Mouse (Mus musculus): ENCODE data around the gene Cdk5rap2. TPM values are rescaled to one million over a fixed set of nuclear protein-coding genes. Genes with fewer than 3 reads are reported as not detected.

Gene Cdk5rap2
- polyA plus RNA-seq, 2 experiments: 4.8 to 5.9 TPM

GRCm38 (mm10) chr4:70229874-70230273 lies 180.4 kb downstream of the Cdk5rap2 start:
- TF ChIP-seq EP300 (IDR thresholded peaks at IDR 0.05; ENCODE audit: low read depth) (no peak), CTCF (IDR thresholded peaks at IDR 0.05; ENCODE audit: low read depth) (no peak)
- H3K36me3 ChIP-seq (replicated peaks; ENCODE audit: control insufficient read depth, insufficient read depth, low read depth): peaks cover 2% of the 10 kb centered on the region; the same call in 1 of the 2 replicates
- H3K4me3 ChIP-seq (ENCODE audit: insufficient read depth in 1 of 2, low read depth in 2 of 2, low read length in 2 of 2): no peak overlapping the region
- H3K4me1 ChIP-seq (replicated peaks; ENCODE audit: control insufficient read depth in 2 of 2, insufficient read depth in 2 of 2, low read length in 1 of 2): no peaks in the 10 kb centered on the region
- H3K27me3 ChIP-seq (ENCODE audit: control insufficient read depth, insufficient read depth, low read length): no peaks in the 10 kb centered on the region
- 72% methylated on average over 4 of the region's 4 CpGs for WGBS (ENCODE audit: insufficient replicate concordance)
- no peak overlapping the region for H3K4me2 ChIP-seq (ENCODE audit: low read depth)
- no peaks in the 10 kb centered on the region for H3K9me3 ChIP-seq (ENCODE audit: control insufficient read depth, low read length)
- ATAC-seq (ENCODE audit: insufficient read depth) (no peak), DNase-seq (ENCODE audit: low read depth in 3 of 3, low spot score in 3 of 3) (no peak)
- H3K9ac ChIP-seq (replicated peaks): no peak overlapping the region
- H3K27ac ChIP-seq: no peak overlapping the region

GRCm38 (mm10) chr4:70228350-70228749 lies 181.9 kb downstream of the Cdk5rap2 start:
- TF ChIP-seq EP300 (IDR thresholded peaks at IDR 0.05; ENCODE audit: low read depth): no peak
- no peak for TF ChIP-seq CTCF (IDR thresholded peaks at IDR 0.05; ENCODE audit: low read depth)
- H3K36me3 ChIP-seq (replicated peaks; ENCODE audit: control insufficient read depth, insufficient read depth, low read depth): no peaks in the 10 kb centered on the region
- no peak overlapping the region for H3K9ac ChIP-seq (replicated peaks)
- no peak overlapping the region for H3K4me2 ChIP-seq (ENCODE audit: low read depth)
- 60% methylated on average over 2 of the region's 2 CpGs for WGBS (ENCODE audit: insufficient replicate concordance)
- H3K4me3 ChIP-seq (ENCODE audit: insufficient read depth in 1 of 2, low read depth in 2 of 2, low read length in 2 of 2): no peak overlapping the region
- no peaks in the 10 kb centered on the region for H3K27me3 ChIP-seq (ENCODE audit: control insufficient read depth, insufficient read depth, low read length)
- H3K27ac ChIP-seq: no peak overlapping the region
- ATAC-seq (ENCODE audit: insufficient read depth) (no peak), DNase-seq (ENCODE audit: low read depth in 3 of 3, low spot score in 3 of 3) (no peak)
- no peaks in the 10 kb centered on the region for H3K9me3 ChIP-seq (ENCODE audit: control insufficient read depth, low read length)
- H3K4me1 ChIP-seq (replicated peaks; ENCODE audit: control insufficient read depth in 2 of 2, insufficient read depth in 2 of 2, low read length in 1 of 2): no peaks in the 10 kb centered on the region

- Histone ChIP-seq H3K36me3 (replicated peaks; ENCODE audit: control insufficient read depth, insufficient read depth, low read depth) (no peaks in the 10 kb centered on the region), H3K27me3 (ENCODE audit: control insufficient read depth, insufficient read depth, low read length) (no peaks in the 10 kb centered on the region), H3K4me2 (ENCODE audit: low read depth) (no peak overlapping the region), H3K9me3 (ENCODE audit: control insufficient read depth, low read length) (no peaks in the 10 kb centered on the region), H3K4me1 (replicated peaks; ENCODE audit: control insufficient read depth in 2 of 2, insufficient read depth in 2 of 2, low read length in 1 of 2) (no peaks in the 10 kb centered on the region), H3K4me3 (ENCODE audit: insufficient read depth in 1 of 2, low read depth in 2 of 2, low read length in 2 of 2) (no peak overlapping the region), H3K9ac (replicated peaks) (no peak overlapping the region), H3K27ac (no peak overlapping the region)
- no peak for DNase-seq (ENCODE audit: low read depth in 3 of 3, low spot score in 3 of 3)
- TF ChIP-seq EP300 (IDR thresholded peaks at IDR 0.05; ENCODE audit: low read depth) (no peak), CTCF (IDR thresholded peaks at IDR 0.05; ENCODE audit: low read depth) (no peak)
- 73% methylated on average over 3 of the region's 3 CpGs for WGBS (ENCODE audit: insufficient replicate concordance)
- no peak for ATAC-seq (ENCODE audit: insufficient read depth)
Measured at GRCm38 (mm10) chr4:70227667-70228066, 182.6 kb downstream of the Cdk5rap2 start.

- no peaks in the 10 kb centered on the region for H3K36me3 ChIP-seq (replicated peaks; ENCODE audit: control insufficient read depth, insufficient read depth, low read depth)
- DNase-seq (ENCODE audit: low read depth in 3 of 3, low spot score in 3 of 3): no peak
- TF ChIP-seq EP300 (IDR thresholded peaks at IDR 0.05; ENCODE audit: low read depth) (no peak), CTCF (IDR thresholded peaks at IDR 0.05; ENCODE audit: low read depth) (no peak)
Measured at GRCm38 (mm10) chr4:70224503-70224902, 185.7 kb downstream of the Cdk5rap2 start.

GRCm38 (mm10) chr4:70221878-70222277 lies 188.4 kb downstream of the Cdk5rap2 start:
- H3K36me3 ChIP-seq (replicated peaks; ENCODE audit: control insufficient read depth, insufficient read depth, low read depth): no peaks in the 10 kb centered on the region
- H3K4me1 ChIP-seq (replicated peaks; ENCODE audit: control insufficient read depth in 2 of 2, insufficient read depth in 2 of 2, low read length in 1 of 2): no peaks in the 10 kb centered on the region
- no peak for ATAC-seq (ENCODE audit: insufficient read depth)
- no peak for TF ChIP-seq EP300 (IDR thresholded peaks at IDR 0.05; ENCODE audit: low read depth)
- no peak for TF ChIP-seq CTCF (IDR thresholded peaks at IDR 0.05; ENCODE audit: low read depth)
- no peak overlapping the region for H3K27ac ChIP-seq
- 49% methylated on average over 3 of the region's 3 CpGs for WGBS (ENCODE audit: insufficient replicate concordance)
- no peak for DNase-seq (ENCODE audit: low read depth in 3 of 3, low spot score in 3 of 3)
- no peak overlapping the region for H3K9ac ChIP-seq (replicated peaks)
- no peak overlapping the region for H3K4me2 ChIP-seq (ENCODE audit: low read depth)
- no peaks in the 10 kb centered on the region for H3K27me3 ChIP-seq (ENCODE audit: control insufficient read depth, insufficient read depth, low read length)
- no peak overlapping the region for H3K4me3 ChIP-seq (ENCODE audit: insufficient read depth in 1 of 2, low read depth in 2 of 2, low read length in 2 of 2)
- no peaks in the 10 kb centered on the region for H3K9me3 ChIP-seq (ENCODE audit: control insufficient read depth, low read length)

More at GRCm38 (mm10) chr4:70224503-70224902, 185.7 kb downstream of the Cdk5rap2 start:
- Histone ChIP-seq H3K9me3 (ENCODE audit: control insufficient read depth, low read length) (no peaks in the 10 kb centered on the region), H3K9ac (replicated peaks) (no peak overlapping the region), H3K4me2 (ENCODE audit: low read depth) (no peak overlapping the region), H3K27me3 (ENCODE audit: control insufficient read depth, insufficient read depth, low read length) (no peaks in the 10 kb centered on the region), H3K27ac (no peak overlapping the region), H3K4me3 (ENCODE audit: insufficient read depth in 1 of 2, low read depth in 2 of 2, low read length in 2 of 2) (no peak overlapping the region), H3K4me1 (replicated peaks; ENCODE audit: control insufficient read depth in 2 of 2, insufficient read depth in 2 of 2, low read length in 1 of 2) (no peaks in the 10 kb centered on the region)
- ATAC-seq (ENCODE audit: insufficient read depth): no peak
- 62% methylated on average over 2 of the region's 2 CpGs for WGBS (ENCODE audit: insufficient replicate concordance)

Data from liver, embryonic 14.5 days (tissue).